Mouse (Mus musculus): ENCODE data around the gene Mapk6. TPM values are rescaled to one million over a fixed set of nuclear protein-coding genes. Genes with fewer than 3 reads are reported as not detected.

Gene Mapk6
- polyA plus RNA-seq, 1 experiment from 2014 or later: 191 TPM

GRCm38 (mm10) chr9:75399069-75399468, 10.7 kb downstream of the Mapk6 start:
- Histone ChIP-seq H3K4me3 (ENCODE audit: low read depth, low read length) (no peak overlapping the region), H3K4me1 (ENCODE audit: control insufficient read depth, insufficient read depth, low read length) (peaks cover 5% of the 10 kb centered on the region; the same call in 1 of the 2 replicates), H3K27ac (ENCODE audit: low read depth, low read length) (no peak overlapping the region), H3K36me3 (ENCODE audit: control insufficient read depth, insufficient read depth, low read length) (peaks cover 21% of the 10 kb centered on the region; the same call in 1 of the 2 replicates), H3K4me2 (ENCODE audit: low read depth, low read length) (no peak overlapping the region), H3K9ac (replicated peaks; ENCODE audit: low read depth, low read length) (no peak overlapping the region), H3K27me3 (ENCODE audit: control insufficient read depth, insufficient read depth, low read length) (no peaks in the 10 kb centered on the region), H3K9me3 (ENCODE audit: control insufficient read depth, low read length) (no peaks in the 10 kb centered on the region)
- 94% methylated on average over 4 of the region's 4 CpGs for WGBS
- no peak for ATAC-seq (ENCODE audit: low read depth)

GRCm38 (mm10) chr9:75395971-75396370, 13.8 kb downstream of the Mapk6 start:
- Histone ChIP-seq H3K27me3 (ENCODE audit: control insufficient read depth, insufficient read depth, low read length) (no peaks in the 10 kb centered on the region), H3K36me3 (ENCODE audit: control insufficient read depth, insufficient read depth, low read length) (peaks cover 37% of the 10 kb centered on the region), H3K9me3 (ENCODE audit: control insufficient read depth, low read length) (no peaks in the 10 kb centered on the region), H3K4me3 (ENCODE audit: low read depth, low read length) (no peak overlapping the region), H3K27ac (ENCODE audit: low read depth, low read length) (no peak overlapping the region), H3K4me2 (ENCODE audit: low read depth, low read length) (no peak overlapping the region), H3K9ac (replicated peaks; ENCODE audit: low read depth, low read length) (no peak overlapping the region), H3K4me1 (ENCODE audit: control insufficient read depth, insufficient read depth, low read length) (no peaks in the 10 kb centered on the region)
- ATAC-seq (ENCODE audit: low read depth): no peak
- WGBS: 92% methylated on average over 6 of the region's 6 CpGs

DNA sequence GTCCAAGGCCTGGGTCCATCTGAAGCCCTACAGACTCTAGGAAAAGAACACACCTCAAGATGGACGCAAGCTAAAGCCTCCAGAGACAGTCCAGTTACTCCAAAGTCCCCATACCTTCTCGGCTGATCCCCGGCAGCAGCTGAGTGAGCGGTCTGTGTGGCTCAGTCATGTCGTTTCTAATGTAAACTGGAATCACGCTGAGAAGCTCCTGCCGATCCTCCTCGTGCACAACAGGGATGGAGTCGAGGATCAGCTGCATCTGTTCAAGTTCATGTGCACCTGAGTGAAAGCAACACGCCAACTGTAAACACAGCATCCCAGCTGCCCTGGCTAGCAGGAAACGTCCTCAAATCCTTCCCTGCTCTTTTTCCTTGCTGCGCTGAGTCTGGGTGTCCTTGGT, 16.6 kb downstream of the Mapk6 start:
- Histone ChIP-seq H3K36me3 (ENCODE audit: control insufficient read depth, insufficient read depth, low read length) (peaks cover 52% of the 10 kb centered on the region), H3K9me3 (ENCODE audit: control insufficient read depth, low read length) (no peaks in the 10 kb centered on the region), H3K27me3 (ENCODE audit: control insufficient read depth, insufficient read depth, low read length) (no peaks in the 10 kb centered on the region), H3K9ac (replicated peaks; ENCODE audit: low read depth, low read length) (no peak overlapping the region), H3K4me2 (ENCODE audit: low read depth, low read length) (no peak overlapping the region), H3K27ac (ENCODE audit: low read depth, low read length) (no peak overlapping the region), H3K4me1 (ENCODE audit: control insufficient read depth, insufficient read depth, low read length) (no peaks in the 10 kb centered on the region), H3K4me3 (ENCODE audit: low read depth, low read length) (no peak overlapping the region)
- no peak for ATAC-seq (ENCODE audit: low read depth)
- 81% methylated on average over 12 of the region's 12 CpGs for WGBS

- H3K27ac ChIP-seq (ENCODE audit: low read depth, low read length): no peak overlapping the region
- H3K4me3 ChIP-seq (ENCODE audit: low read depth, low read length): no peak overlapping the region
- H3K4me2 ChIP-seq (ENCODE audit: low read depth, low read length): no peak overlapping the region
- ATAC-seq (ENCODE audit: low read depth): no peak
- H3K9ac ChIP-seq (replicated peaks; ENCODE audit: low read depth, low read length): no peak overlapping the region
- 82% methylated on average over 9 of the region's 9 CpGs for WGBS
- H3K4me1 ChIP-seq (ENCODE audit: control insufficient read depth, insufficient read depth, low read length): no peaks in the 10 kb centered on the region
- peaks cover 23% of the 10 kb centered on the region for H3K36me3 ChIP-seq (ENCODE audit: control insufficient read depth, insufficient read depth, low read length)
- no peaks in the 10 kb centered on the region for H3K27me3 ChIP-seq (ENCODE audit: control insufficient read depth, insufficient read depth, low read length)
- no peaks in the 10 kb centered on the region for H3K9me3 ChIP-seq (ENCODE audit: control insufficient read depth, low read length)
These were observed 24.4 kb downstream of the Mapk6 start for GRCm38 (mm10) chr9:75385218-75385974.

DNA sequence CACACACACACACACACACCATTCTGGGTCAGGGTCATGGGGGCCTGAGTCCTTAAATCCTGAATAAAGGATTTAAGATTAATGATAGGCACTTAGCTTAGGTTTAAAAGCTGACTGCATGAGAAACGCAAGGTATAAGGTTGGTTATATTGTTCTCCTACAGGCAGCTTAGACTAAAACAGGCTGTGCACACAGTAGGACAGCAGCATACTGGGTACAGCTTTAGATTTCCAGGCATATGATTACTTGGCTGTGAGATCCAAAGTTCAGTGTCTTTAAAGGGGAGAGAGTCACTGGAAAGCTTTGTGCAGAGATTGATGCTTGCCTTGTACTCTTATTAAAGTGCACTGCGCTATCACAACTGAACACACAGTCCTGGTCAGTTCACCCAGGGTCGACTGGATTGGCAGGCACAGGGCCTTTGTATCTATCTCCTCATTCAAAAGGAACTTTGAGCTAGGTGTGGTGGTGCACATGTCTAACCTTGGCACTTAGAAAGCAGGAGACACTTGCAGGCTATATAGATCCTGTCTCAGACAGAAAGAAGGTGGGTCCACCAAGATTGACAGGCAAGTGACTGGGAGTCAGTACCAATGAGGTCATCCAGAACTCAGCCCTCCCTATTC, 25.4 kb downstream of the Mapk6 start:
- H3K9ac ChIP-seq (replicated peaks; ENCODE audit: low read depth, low read length): no peak overlapping the region
- no peak for ATAC-seq (ENCODE audit: low read depth)
- H3K9me3 ChIP-seq (ENCODE audit: control insufficient read depth, low read length): no peaks in the 10 kb centered on the region
- 84% methylated on average over 3 of the region's 3 CpGs for WGBS
- H3K4me1 ChIP-seq (ENCODE audit: control insufficient read depth, insufficient read depth, low read length): no peaks in the 10 kb centered on the region
- no peak overlapping the region for H3K27ac ChIP-seq (ENCODE audit: low read depth, low read length)
- H3K4me3 ChIP-seq (ENCODE audit: low read depth, low read length): no peak overlapping the region
- H3K4me2 ChIP-seq (ENCODE audit: low read depth, low read length): no peak overlapping the region
- peaks cover 22% of the 10 kb centered on the region for H3K36me3 ChIP-seq (ENCODE audit: control insufficient read depth, insufficient read depth, low read length)
- no peaks in the 10 kb centered on the region for H3K27me3 ChIP-seq (ENCODE audit: control insufficient read depth, insufficient read depth, low read length)

- Histone ChIP-seq H3K27me3 (ENCODE audit: control insufficient read depth, insufficient read depth, low read length) (no peaks in the 10 kb centered on the region), H3K9me3 (ENCODE audit: control insufficient read depth, low read length) (no peaks in the 10 kb centered on the region), H3K4me2 (ENCODE audit: low read depth, low read length) (no peak overlapping the region), H3K36me3 (ENCODE audit: control insufficient read depth, insufficient read depth, low read length) (peaks cover 16% of the 10 kb centered on the region), H3K4me1 (ENCODE audit: control insufficient read depth, insufficient read depth, low read length) (no peaks in the 10 kb centered on the region), H3K9ac (replicated peaks; ENCODE audit: low read depth, low read length) (no peak overlapping the region), H3K4me3 (ENCODE audit: low read depth, low read length) (no peak overlapping the region), H3K27ac (ENCODE audit: low read depth, low read length) (no peak overlapping the region)
- no peak for ATAC-seq (ENCODE audit: low read depth)
- WGBS: 82% methylated on average over 9 of the region's 9 CpGs
These were observed 26.0 kb downstream of the Mapk6 start for GRCm38 (mm10) chr9:75383785-75384184.

DNA sequence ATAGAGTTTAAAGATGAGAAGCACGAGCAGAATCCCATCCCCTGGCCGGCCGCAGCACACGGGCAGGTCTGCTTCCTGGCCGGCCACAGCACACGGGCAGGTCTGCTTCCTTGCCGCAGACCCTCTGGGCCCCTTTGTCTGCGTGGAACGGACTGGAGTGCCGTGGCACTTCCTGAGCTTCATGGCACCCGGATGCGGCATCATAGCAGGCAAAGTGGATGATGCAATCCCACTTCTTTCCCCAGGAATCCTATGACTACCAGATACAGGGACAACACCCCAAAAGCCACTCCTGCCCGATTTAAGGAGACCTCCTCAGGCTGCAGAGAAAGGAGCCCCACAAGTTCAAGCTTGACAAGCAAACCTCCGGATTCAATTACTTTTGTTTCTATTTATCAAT, 27.0 kb downstream of the Mapk6 start:
- H3K4me2 ChIP-seq (ENCODE audit: low read depth, low read length): no peak overlapping the region
- H3K4me1 ChIP-seq (ENCODE audit: control insufficient read depth, insufficient read depth, low read length): no peaks in the 10 kb centered on the region
- H3K9me3 ChIP-seq (ENCODE audit: control insufficient read depth, low read length): no peaks in the 10 kb centered on the region
- 95% methylated on average over 14 of the region's 14 CpGs for WGBS
- H3K36me3 ChIP-seq (ENCODE audit: control insufficient read depth, insufficient read depth, low read length): peaks cover 11% of the 10 kb centered on the region
- H3K27ac ChIP-seq (ENCODE audit: low read depth, low read length): no peak overlapping the region
- no peak overlapping the region for H3K4me3 ChIP-seq (ENCODE audit: low read depth, low read length)
- ATAC-seq (ENCODE audit: low read depth): no peak
- H3K9ac ChIP-seq (replicated peaks; ENCODE audit: low read depth, low read length): no peak overlapping the region
- no peaks in the 10 kb centered on the region for H3K27me3 ChIP-seq (ENCODE audit: control insufficient read depth, insufficient read depth, low read length)

GRCm38 (mm10) chr9:75378774-75379173, 31.0 kb downstream of the Mapk6 start:
- no peak overlapping the region for H3K4me3 ChIP-seq (ENCODE audit: low read depth, low read length)
- no peak overlapping the region for H3K27ac ChIP-seq (ENCODE audit: low read depth, low read length)
- ATAC-seq (ENCODE audit: low read depth): no peak
- no peaks in the 10 kb centered on the region for H3K36me3 ChIP-seq (ENCODE audit: control insufficient read depth, insufficient read depth, low read length)
- no peaks in the 10 kb centered on the region for H3K9me3 ChIP-seq (ENCODE audit: control insufficient read depth, low read length)
- no peaks in the 10 kb centered on the region for H3K27me3 ChIP-seq (ENCODE audit: control insufficient read depth, insufficient read depth, low read length)
- H3K9ac ChIP-seq (replicated peaks; ENCODE audit: low read depth, low read length): no peak overlapping the region
- H3K4me1 ChIP-seq (ENCODE audit: control insufficient read depth, insufficient read depth, low read length): no peaks in the 10 kb centered on the region
- no peak overlapping the region for H3K4me2 ChIP-seq (ENCODE audit: low read depth, low read length)
- 76% methylated on average over 2 of the region's 2 CpGs for WGBS

DNA sequence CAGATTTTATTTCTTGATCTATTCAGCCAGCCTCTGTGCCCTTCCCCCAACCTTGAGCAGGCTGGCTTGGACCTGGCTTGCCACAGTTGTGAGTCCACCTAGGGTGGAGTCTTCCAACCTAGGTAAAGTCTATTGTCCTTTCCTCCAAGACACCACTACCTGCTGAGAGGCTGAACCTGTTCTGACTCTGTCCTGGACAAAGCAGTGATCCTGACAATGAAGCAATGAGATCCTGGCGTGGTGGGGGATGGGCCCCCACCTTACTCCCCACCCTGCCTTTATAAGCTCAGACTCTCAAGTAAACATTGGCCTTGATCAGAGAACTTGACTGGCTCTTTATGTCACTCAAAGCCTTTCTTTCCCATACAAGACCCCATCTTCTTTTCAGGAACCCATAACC, 33.4 kb downstream of the Mapk6 start:
- Histone ChIP-seq H3K4me3 (ENCODE audit: low read depth, low read length) (no peak overlapping the region), H3K27ac (ENCODE audit: low read depth, low read length) (no peak overlapping the region), H3K9me3 (ENCODE audit: control insufficient read depth, low read length) (no peaks in the 10 kb centered on the region), H3K4me2 (ENCODE audit: low read depth, low read length) (no peak overlapping the region), H3K4me1 (ENCODE audit: control insufficient read depth, insufficient read depth, low read length) (no peaks in the 10 kb centered on the region), H3K27me3 (ENCODE audit: control insufficient read depth, insufficient read depth, low read length) (no peaks in the 10 kb centered on the region), H3K9ac (replicated peaks; ENCODE audit: low read depth, low read length) (no peak overlapping the region), H3K36me3 (ENCODE audit: control insufficient read depth, insufficient read depth, low read length) (no peaks in the 10 kb centered on the region)
- no peak for ATAC-seq (ENCODE audit: low read depth)
- WGBS: 71% methylated on average over 1 of the region's 1 CpGs

Data from neural tube, embryonic 14.5 days (tissue).